Mouse (Mus musculus) CH12.LX (cell line): ENCODE measurements around the gene Socs7.

Experiments used
- ETS1 ChIP-seq: conservative IDR thresholded peaks from 2 replicates; pipeline ENCODE4 v1.6.1; 2012; ENCODE audit warnings: low read depth, mild to moderate bottlenecking, inconsistent platforms, low read length, improper control_type of control experiment, moderate library complexity
- POLR2A ChIP-seq: IDR thresholded peaks from 2 replicates; pipeline ENCODE4 v1.6.1; 2011; ENCODE audit warnings: low read depth, mild to moderate bottlenecking, improper control_type of control experiment, low read length

GRCm38 (mm10) chr11:97432015-97432414 is 69.7 kb downstream of the Socs7 start:
- TF ChIP-seq ETS1 (no peak), POLR2A (no peak)
